Mouse (Mus musculus) gastrocnemius, adult 8-10 months (tissue): ENCODE measurements around the gene Nfatc2. TPM values are rescaled to one million over a fixed set of nuclear protein-coding genes. Genes with fewer than 3 reads are reported as not detected.

Experiments
- DNase-seq, 2 experiments: peaks; one replicate each; pipeline ENCODE4 v3.0.0; 2022; ENCODE audit warnings: low spot score in 2 of 2
- total RNA-seq, 4 experiments: library from RNA; stranded (reverse); gene quantifications; 2 replicates each; pipeline ENCODE4 v1.2.4; 2022

The Nfatc2 gene
- total RNA-seq, 4 experiments from 2014 or later: 7.8 to 13.6 (median 10.3) TPM

- no peak for DNase-seq
Observed at GRCm38 (mm10) chr2:168500244-168500643, 101.2 kb downstream of the Nfatc2 start.

- DNase-seq: no peak
Observed at GRCm38 (mm10) chr2:168491791-168492190, 109.7 kb downstream of the Nfatc2 start.

- DNase-seq: no peak
Observed at GRCm38 (mm10) chr2:168489953-168490352, 111.5 kb downstream of the Nfatc2 start.

DNA sequence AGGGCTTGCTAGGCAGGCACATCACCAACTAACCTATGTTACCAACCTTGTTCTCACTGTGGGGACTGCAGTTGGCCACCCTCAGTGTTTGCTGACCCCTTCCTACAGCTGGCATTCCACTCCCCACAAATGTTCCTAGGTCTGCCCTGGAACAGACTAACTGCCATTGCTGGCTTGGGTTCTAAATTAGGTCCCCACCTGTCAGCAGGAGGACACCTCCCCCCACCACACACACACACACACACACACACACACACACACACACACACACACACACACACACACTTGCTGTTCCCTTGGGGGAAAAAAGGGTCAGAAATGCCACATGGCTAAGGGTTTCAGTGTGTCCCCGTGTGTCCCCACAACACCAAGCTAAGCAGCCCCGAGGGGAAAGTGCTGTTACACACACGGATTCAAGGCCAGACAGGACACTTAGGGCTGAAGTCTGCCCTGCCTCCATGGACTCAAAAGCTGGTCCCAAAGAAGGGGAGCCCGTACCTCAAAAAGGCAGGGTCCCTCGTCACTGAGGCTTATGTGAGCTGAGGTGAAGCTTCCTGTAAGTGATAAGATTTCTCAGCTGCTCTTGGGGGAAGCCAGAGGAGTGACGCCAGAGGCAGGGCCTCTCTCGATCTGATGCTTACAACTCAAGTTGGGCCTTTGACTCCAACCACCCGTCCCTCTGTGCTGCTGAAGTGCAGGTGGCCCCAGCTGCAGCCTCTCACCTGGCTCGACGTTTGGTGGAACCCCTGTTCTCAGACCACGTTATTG is 113.1 kb downstream of the Nfatc2 start:
- DNase-seq: no peak

DNA sequence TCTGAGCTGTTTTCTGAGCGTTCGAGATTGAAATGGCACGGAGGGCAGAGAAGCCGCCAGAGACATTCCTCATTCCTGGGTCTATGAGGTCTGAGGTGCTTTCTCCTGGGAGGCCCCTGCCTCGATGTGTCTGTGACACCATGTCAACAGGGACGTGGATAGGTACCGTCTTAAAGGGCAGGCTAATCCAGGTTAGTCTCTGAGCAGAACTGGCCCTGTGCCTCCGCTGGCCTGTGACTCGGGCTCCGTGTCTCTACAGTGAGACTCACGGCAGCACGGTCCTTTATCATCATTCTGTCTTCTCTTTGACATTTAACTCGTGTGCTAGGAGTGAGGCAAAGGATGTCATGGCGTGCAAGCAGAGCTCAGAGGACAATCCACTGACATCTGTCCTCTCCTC is 120.3 kb downstream of the Nfatc2 start:
- DNase-seq: no peak

- DNase-seq: peak in 1 of 2 experiments; percentile 43
Observed at GRCm38 (mm10) chr2:168480692-168481091, 120.8 kb downstream of the Nfatc2 start.

DNA sequence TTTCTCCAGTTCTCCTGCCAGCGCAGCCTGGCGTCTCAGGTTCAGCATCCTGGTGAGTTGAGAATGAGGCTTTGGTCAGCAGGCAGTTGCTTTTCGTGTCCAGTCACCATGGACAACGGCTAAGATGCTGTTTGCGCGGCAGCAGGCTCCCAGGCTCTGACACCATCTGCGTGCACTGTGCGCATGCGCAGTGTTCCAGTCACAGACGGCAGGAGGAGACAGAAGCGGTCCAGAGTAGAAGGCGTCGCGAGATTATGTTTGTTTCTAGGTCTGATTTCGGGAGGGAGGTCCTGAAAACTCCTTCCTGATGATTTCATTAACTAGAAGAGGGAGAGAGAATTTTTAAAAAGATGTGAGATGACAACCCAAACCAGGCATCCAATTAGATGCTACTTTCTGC is 121.5 kb downstream of the Nfatc2 start:
- no peak for DNase-seq

DNA sequence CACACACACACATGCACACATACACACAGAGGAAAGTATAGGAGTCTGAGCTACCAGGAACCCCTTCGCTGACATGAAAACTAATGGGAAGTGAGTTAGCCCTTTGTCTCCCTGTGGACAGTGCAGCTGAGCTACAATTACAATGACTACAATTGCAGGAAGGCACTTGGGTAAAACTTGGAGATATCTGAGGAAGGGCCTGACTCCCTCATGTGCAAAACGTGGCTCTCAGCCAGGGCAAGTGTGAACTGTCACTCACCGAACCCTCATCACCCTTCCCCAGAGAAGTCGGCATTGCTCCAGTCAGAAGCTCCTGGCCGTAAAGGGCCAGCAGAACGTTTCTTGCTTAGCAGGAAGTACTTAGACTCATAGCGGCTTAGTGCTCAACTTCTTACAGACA is 123.0 kb downstream of the Nfatc2 start:
- no peak for DNase-seq

GRCm38 (mm10) chr2:168473496-168473895 is 128.0 kb downstream of the Nfatc2 start:
- no peak for DNase-seq

DNA sequence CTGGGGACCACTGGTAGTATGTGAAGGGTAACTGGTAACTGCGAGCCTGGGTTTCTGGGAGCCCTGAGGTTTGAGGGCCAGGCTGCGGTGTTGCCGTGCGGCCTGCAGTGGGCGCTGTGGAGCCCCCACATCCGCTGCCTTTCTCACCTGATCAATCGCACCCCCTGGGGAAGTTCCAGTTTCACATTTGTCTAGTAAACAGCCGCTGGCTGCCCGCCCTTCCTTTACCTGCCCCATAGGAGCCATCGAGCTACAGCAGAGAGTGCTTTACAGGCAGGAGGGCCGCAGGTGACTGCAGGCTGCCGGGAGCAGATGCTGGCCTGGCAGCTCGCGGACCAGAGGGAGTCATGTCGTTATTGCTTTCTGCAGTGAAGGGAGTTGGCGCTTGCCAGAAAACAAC is 128.6 kb downstream of the Nfatc2 start:
- peak; percentile 58 to 64 for DNase-seq

GRCm38 (mm10) chr2:168469032-168469431 is 132.4 kb downstream of the Nfatc2 start:
- peak; percentile 69 to 74 for DNase-seq

- no peak for DNase-seq
Observed at GRCm38 (mm10) chr2:168467166-168467565, 134.3 kb downstream of the Nfatc2 start.

DNA sequence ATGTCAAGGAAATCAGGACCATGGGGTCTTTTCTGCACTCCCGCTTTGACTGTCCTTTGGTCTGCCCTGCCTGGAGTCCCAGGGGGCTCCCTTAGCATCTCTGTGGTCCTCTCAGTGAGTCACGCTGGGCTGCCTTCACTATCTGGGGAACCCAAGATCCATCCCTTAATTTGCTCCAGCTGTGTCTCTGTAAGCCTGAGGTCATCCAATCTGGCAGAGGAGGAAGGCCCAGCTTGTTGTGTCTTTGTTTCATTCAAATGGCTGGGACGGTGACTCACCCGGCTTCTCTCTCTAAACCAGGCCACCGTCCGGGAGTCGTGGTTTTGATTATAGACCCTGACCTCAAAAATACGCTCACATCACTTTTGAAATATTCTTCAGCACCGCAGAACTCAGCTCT is 135.4 kb downstream of the Nfatc2 start:
- peak; percentile 31 to 60 for DNase-seq

GRCm38 (mm10) chr2:168465646-168466045 is 135.8 kb downstream of the Nfatc2 start:
- DNase-seq: no peak

GRCm38 (mm10) chr2:168461865-168462264 is 139.6 kb downstream of the Nfatc2 start:
- DNase-seq: no peak

GRCm38 (mm10) chr2:168459627-168460026 is 141.8 kb downstream of the Nfatc2 start:
- no peak for DNase-seq

- DNase-seq: no peak
Observed at GRCm38 (mm10) chr2:168458583-168458982, 142.9 kb downstream of the Nfatc2 start.

DNA sequence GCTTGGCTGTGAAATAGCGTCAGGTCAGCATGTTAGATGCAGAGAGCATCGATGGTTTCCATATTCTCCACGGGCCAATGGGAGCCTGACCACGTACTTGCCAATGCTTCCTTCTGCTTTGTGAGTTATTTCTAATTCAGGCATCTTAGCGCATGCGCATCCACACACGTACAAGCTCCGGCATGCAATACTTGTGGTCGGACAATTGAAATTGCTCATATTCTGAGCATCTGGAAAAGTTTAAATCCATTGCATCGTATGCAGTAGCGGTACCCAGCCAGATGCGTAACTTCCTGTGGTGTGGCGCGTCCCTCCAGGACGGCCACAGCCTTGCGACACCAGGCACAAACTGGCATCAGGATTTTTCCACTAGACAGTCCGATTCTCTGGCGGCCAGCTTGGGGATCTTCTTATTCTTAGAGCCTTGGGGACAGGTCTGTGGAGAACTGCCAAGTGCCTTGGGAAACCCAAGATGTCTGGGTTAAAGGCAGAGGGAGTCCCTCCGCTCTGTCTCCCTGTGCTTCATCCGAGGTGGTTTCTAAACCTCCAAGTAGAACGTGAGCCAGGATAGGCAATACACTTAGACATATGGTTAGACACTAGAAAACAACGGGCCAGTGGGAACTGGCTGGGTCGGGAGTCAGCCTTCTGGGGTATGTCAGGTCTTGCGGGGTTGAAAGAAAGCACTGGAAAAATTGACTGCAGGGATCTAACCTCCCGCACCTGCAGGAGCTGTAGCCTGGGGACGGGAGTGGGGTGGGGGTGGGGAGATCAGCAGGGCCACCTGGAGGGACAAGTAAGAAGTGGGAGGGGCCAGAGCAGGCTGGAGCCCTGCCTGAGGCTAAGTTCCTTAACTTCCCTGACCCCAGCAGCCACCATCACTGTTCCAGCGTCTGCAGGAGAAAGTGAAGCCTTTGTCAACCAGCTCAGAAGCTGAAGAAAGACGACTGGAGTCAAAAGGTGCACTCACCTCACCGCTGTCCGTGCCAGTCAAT is 149.4 kb downstream of the Nfatc2 start:
- no peak for DNase-seq

- no peak for DNase-seq
Observed at GRCm38 (mm10) chr2:168450977-168451376, 150.5 kb downstream of the Nfatc2 start.

DNA sequence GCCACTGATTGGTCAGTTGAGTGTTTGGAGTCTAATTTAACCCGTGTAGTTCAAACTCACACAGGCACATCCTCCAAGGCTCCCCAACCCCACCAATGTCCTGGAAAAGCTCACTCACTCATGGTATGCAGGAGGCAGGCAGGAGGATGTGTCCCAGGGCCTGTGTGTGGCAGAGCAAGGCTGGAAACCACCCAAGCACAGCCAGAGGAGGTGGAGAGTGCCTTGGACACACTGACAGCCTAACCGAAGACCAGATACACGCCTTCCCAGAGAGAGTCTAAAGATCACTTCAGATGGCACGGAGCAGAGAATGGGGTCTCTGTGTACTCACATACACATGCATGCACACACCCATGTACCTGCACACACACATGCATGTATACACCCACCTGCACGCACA is 153.4 kb downstream of the Nfatc2 start:
- DNase-seq: no peak

GRCm38 (mm10) chr2:168447601-168448000 is 153.9 kb downstream of the Nfatc2 start:
- DNase-seq: no peak

DNA sequence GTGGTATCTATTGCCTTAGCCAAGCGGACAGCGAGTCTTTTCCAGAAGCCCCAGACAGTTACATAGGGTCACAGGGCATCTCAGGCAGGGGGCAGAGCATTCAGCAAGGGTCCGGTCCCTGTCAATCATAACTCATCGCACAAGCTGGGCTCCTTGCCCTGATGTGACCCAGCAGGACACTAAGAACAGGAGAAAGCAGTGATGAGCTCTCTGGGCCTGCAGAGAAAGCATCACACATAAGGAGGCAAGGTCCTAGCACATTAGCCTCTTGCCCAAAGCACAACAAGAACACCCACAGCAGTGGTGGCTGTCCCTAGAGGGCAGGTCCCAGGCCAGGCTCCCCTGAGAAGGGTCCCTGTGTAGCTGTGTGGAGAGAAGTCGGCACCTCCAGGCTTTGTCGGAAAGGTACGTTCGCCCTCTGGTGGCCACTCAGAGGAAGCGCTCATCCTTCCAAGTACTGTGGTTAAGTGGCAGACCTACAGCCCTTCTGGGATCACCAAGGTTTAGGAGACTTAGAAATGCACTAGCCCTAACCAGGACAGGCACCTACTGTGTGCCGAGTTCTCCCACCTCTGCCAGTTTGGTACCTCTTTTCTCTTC is 156.1 kb downstream of the Nfatc2 start:
- DNase-seq: no peak
